Mouse (Mus musculus) C2C12 (cell line): ENCODE measurements around the gene Serpinb1b. TPM values are rescaled to one million over a fixed set of nuclear protein-coding genes. Genes with fewer than 3 reads are reported as not detected.
A peak's percentile ranks its signal among the peaks of the same experiment; 100 is the strongest.

Source experiments
- H3K27me3 ChIP-seq: one replicate; pipeline ENCODE4 v1.6.1; 2011; ENCODE audit not compliant: control insufficient read depth, insufficient read depth, insufficient read length
- H3K36me3 ChIP-seq: one replicate; pipeline ENCODE4 v1.6.1; 2011; ENCODE audit not compliant: control insufficient read depth, insufficient read depth
- H3K4me3 ChIP-seq: one replicate; pipeline ENCODE4 v1.5.1; 2011; ENCODE audit warnings: mild to moderate bottlenecking, control low read depth; ENCODE audit not compliant: poor library complexity, insufficient read depth, severe bottlenecking
- H3K79me2 ChIP-seq: one replicate; pipeline ENCODE4 v1.6.1; 2011; ENCODE audit not compliant: control insufficient read depth, insufficient read depth
- H3K79me3 ChIP-seq: one replicate; pipeline ENCODE4 v1.6.1; 2011; ENCODE audit warnings: low read depth, control low read depth
- H3ac ChIP-seq: one replicate; pipeline ENCODE3; 2011; ENCODE audit warnings: low read depth; ENCODE audit not compliant: control insufficient read depth, insufficient read length
- CEBPB ChIP-seq: IDR thresholded peaks from one replicate; pipeline ENCODE4 v1.6.1; 2011; ENCODE audit warnings: low read depth, mild to moderate bottlenecking, control low read depth, moderate library complexity
- CTCF ChIP-seq: IDR thresholded peaks from one replicate; pipeline ENCODE4 v1.5.1; 2011; ENCODE audit not compliant: control insufficient read depth, insufficient read depth, insufficient read length
- FOSL1 ChIP-seq: IDR thresholded peaks from one replicate; pipeline ENCODE4 v1.8.0; 2011; ENCODE audit warnings: mild to moderate bottlenecking, low read length; ENCODE audit not compliant: poor library complexity, insufficient read depth, severe bottlenecking
- MAX ChIP-seq: IDR thresholded peaks from one replicate; pipeline ENCODE4 v1.6.1; 2011; ENCODE audit warnings: mild to moderate bottlenecking, control low read depth
- MYOD1 ChIP-seq: IDR thresholded peaks from one replicate; pipeline ENCODE4 v1.6.1; 2011; ENCODE audit warnings: low read depth; ENCODE audit not compliant: control insufficient read depth, insufficient read length
- MYOG ChIP-seq: IDR thresholded peaks from one replicate; pipeline ENCODE4 v1.6.1; 2011; ENCODE audit not compliant: control insufficient read depth, insufficient read length; ENCODE audit errors: extremely low read depth
- USF1 ChIP-seq: IDR thresholded peaks from one replicate; pipeline ENCODE4 v1.6.1; 2011; ENCODE audit warnings: low read depth, mild to moderate bottlenecking, control low read depth, moderate library complexity
- polyA plus RNA-seq: library from polyadenylated mRNA; unstranded; fragments of >200 nt; fragmentation: generic; extraction: Trizol; gene quantifications from one replicate; pipeline ENCODE4 v1.2.1, GENCODE M21; 2012; ENCODE audit warnings: missing spikeins

Gene Serpinb1b
- polyA plus RNA-seq, 1 experiment: 0.11 TPM

- Histone ChIP-seq H3K4me3 (no peak overlapping the region), H3K79me3 (no peaks in the 10 kb centered on the region)
- no peak for TF ChIP-seq MYOG
- TF ChIP-seq CEBPB: peak; percentile 49
Observed at GRCm38 (mm10) chr13:33105626-33106025, 27.3 kb downstream of the Serpinb1b start.

GRCm38 (mm10) chr13:33113054-33113453 is 34.7 kb downstream of the Serpinb1b start:
- no peaks in the 10 kb centered on the region for H3K79me3 ChIP-seq
- no peaks in the 10 kb centered on the region for H3K27me3 ChIP-seq
- no peaks in the 10 kb centered on the region for H3K36me3 ChIP-seq
- H3ac ChIP-seq: no peak overlapping the region
- no peak overlapping the region for H3K4me3 ChIP-seq
- no peak for TF ChIP-seq FOSL1
- no peak for TF ChIP-seq USF1
- TF ChIP-seq MAX: no peak
- no peak for TF ChIP-seq MYOG
- no peak for TF ChIP-seq CTCF
- no peak for TF ChIP-seq MYOD1
- no peak for TF ChIP-seq CEBPB
- H3K79me2 ChIP-seq: no peaks in the 10 kb centered on the region

More at GRCm38 (mm10) chr13:33105626-33106025, 27.3 kb downstream of the Serpinb1b start:
- no peaks in the 10 kb centered on the region for H3K79me2 ChIP-seq
- no peaks in the 10 kb centered on the region for H3K36me3 ChIP-seq
- no peak overlapping the region for H3ac ChIP-seq
- H3K27me3 ChIP-seq: no peaks in the 10 kb centered on the region

- no peaks in the 10 kb centered on the region for H3K27me3 ChIP-seq
Observed at GRCm38 (mm10) chr13:33137717-33138116, 59.3 kb downstream of the Serpinb1b start.

GRCm38 (mm10) chr13:33141435-33141834 is 63.1 kb downstream of the Serpinb1b start:
- no peaks in the 10 kb centered on the region for H3K36me3 ChIP-seq
- no peak overlapping the region for H3K4me3 ChIP-seq
- H3K27me3 ChIP-seq: no peaks in the 10 kb centered on the region
- H3K79me2 ChIP-seq: no peaks in the 10 kb centered on the region
- H3K79me3 ChIP-seq: no peaks in the 10 kb centered on the region
- no peak overlapping the region for H3ac ChIP-seq
- TF ChIP-seq CTCF: no peak
- TF ChIP-seq MYOD1: no peak
- TF ChIP-seq CEBPB: no peak
- no peak for TF ChIP-seq MAX
- TF ChIP-seq FOSL1: no peak
- no peak for TF ChIP-seq MYOG
- no peak for TF ChIP-seq USF1

More at GRCm38 (mm10) chr13:33137717-33138116, 59.3 kb downstream of the Serpinb1b start:
- TF ChIP-seq FOSL1 (no peak), MYOG (no peak), MAX (no peak), CTCF (no peak), USF1 (no peak), CEBPB (no peak), MYOD1 (no peak)
- Histone ChIP-seq H3K79me2 (no peaks in the 10 kb centered on the region), H3K36me3 (no peaks in the 10 kb centered on the region), H3ac (no peak overlapping the region), H3K4me3 (no peak overlapping the region), H3K79me3 (no peaks in the 10 kb centered on the region)

Other genes with a start within 250 kb of the Serpinb1b start
- 5.7 TPM for gene Serpinb1a, start 227.4 kb upstream of the Serpinb1b start, polyA plus RNA-seq
- gene Serpinb1c, start 180.4 kb upstream of the Serpinb1b start, polyA plus RNA-seq: 0.04 TPM
- 1.0 TPM for gene Serpinb6b, start 113.4 kb upstream of the Serpinb1b start, polyA plus RNA-seq
- 4.0 TPM for gene Serpinb9, start 75.3 kb upstream of the Serpinb1b start, polyA plus RNA-seq
- 1.1 TPM for gene Serpinb9b, start 51.2 kb upstream of the Serpinb1b start, polyA plus RNA-seq
- not detected for gene Serpinb9c, start 81.2 kb downstream of the Serpinb1b start, polyA plus RNA-seq
- gene Serpinb9d, start 114.4 kb downstream of the Serpinb1b start, polyA plus RNA-seq: 0.08 TPM
- gene Serpinb9e, start 171.0 kb downstream of the Serpinb1b start, polyA plus RNA-seq: 0.02 TPM
- 0.01 TPM for gene Serpinb9f, start 245.5 kb downstream of the Serpinb1b start, polyA plus RNA-seq